Mouse (Mus musculus): ENCODE data around the gene Xylt1.

DNA sequence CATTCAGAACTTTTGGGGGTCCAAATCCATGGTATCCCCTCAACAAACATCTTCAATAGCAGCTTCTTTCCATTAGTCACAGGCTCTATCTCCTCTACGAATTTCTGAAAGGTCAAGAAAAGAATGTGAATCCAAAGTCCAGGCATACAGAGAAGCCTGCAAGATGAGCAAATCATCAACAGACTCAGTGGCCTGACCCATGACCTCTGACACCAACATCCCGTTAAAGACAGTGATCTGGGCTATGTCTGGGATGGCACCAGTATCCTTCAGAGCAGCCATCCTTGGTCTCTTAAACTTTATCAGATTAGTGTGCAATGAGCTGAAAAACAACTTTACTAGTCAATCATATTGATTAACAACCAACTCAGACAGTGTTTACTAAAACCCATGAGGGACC lies 163.3 kb downstream of the Xylt1 start:
- TF ChIP-seq CTCF (IDR thresholded peaks at IDR 0.05; ENCODE audit: low read depth, low read length): no peak
- TF ChIP-seq POLR2A (IDR thresholded peaks at IDR 0.05; ENCODE audit: borderline replicate concordance, low read depth, low read length): no peak

Data from bone marrow macrophage, adult 2 months (primary cell).